In genomic region chr10:116658162-116658962, GRCm38 (mm10) we compare ENCODE assay signal across 35 mouse cellular contexts.
"Had no signal": no experiment of that assay in that cellular context is flagged by ENCODE, and none has a peak within 500 bp of the region (broad histone marks: within the 10 kb centered on the region; RNA-seq: fewer than 3 reads in every experiment).

No protein-coding gene starts in this region.

- H3K4me1 ChIP-seq: heart, embryonic 10.5 days; heart, embryonic 12.5 days; heart, embryonic 13.5 days; heart, embryonic 15.5 days; hindbrain, embryonic 10.5 days; hindbrain, embryonic 15.5 days; intestine, embryonic 15.5 days; kidney, embryonic 15.5 days had no signal

- H3K4me3 ChIP-seq: heart, embryonic 10.5 days; heart, embryonic 12.5 days; heart, embryonic 13.5 days; heart, embryonic 15.5 days; hindbrain, embryonic 10.5 days; hindbrain, embryonic 12.5 days; hindbrain, embryonic 13.5 days; hindbrain, embryonic 15.5 days; intestine, embryonic 15.5 days; kidney, embryonic 15.5 days; layer of hippocampus, adult 2 months had no signal

- ATAC-seq: hindbrain, embryonic 16.5 days; hindbrain, postnatal 0 days; inflammation-experienced regulatory T-cells, adult 6 months; intestine, embryonic 15.5 days; intestine, embryonic 16.5 days; intestine, postnatal 0 days had no signal

- H3K9me3 ChIP-seq: heart, embryonic 10.5 days; heart, embryonic 13.5 days; heart, embryonic 15.5 days; hindbrain, embryonic 10.5 days; hindbrain, embryonic 12.5 days; hindbrain, embryonic 13.5 days; hindbrain, embryonic 15.5 days; intestine, embryonic 15.5 days; kidney, embryonic 15.5 days had no signal

- H3K4me2 ChIP-seq: heart, embryonic 11.5 days; heart, embryonic 12.5 days; heart, embryonic 13.5 days; heart, embryonic 15.5 days; hindbrain, embryonic 12.5 days; hindbrain, embryonic 13.5 days; hindbrain, embryonic 14.5 days; hindbrain, embryonic 15.5 days; intestine, embryonic 15.5 days; kidney, embryonic 15.5 days had no signal

- H3K9ac ChIP-seq: heart, embryonic 12.5 days; heart, embryonic 13.5 days; heart, embryonic 15.5 days; hindbrain, embryonic 12.5 days; hindbrain, embryonic 13.5 days; hindbrain, embryonic 14.5 days; hindbrain, embryonic 15.5 days; intestine, embryonic 15.5 days; kidney, embryonic 15.5 days had no signal

- DNase-seq: heart, postnatal 10 days; heart, postnatal 14 days; heart, postnatal 36 days; heart, postnatal 4 days; kidney, adult 11 months; kidney, adult 18-20 months; kidney, adult 2 months; kidney, adult 8-10 months; kidney, adult 9 months; kidney, postnatal 10 days; kidney, postnatal 14 days; kidney, postnatal 25 days; kidney, postnatal 36 days; kidney, postnatal 4 days; layer of hippocampus, adult 9-11 months; layer of hippocampus, postnatal 36 days had no signal

- H3K27me3 ChIP-seq: heart, embryonic 12.5 days; heart, embryonic 13.5 days; heart, embryonic 15.5 days; hindbrain, embryonic 12.5 days; hindbrain, embryonic 13.5 days; hindbrain, embryonic 15.5 days; intestine, embryonic 15.5 days; kidney, embryonic 15.5 days had no signal

- H3K27ac ChIP-seq: heart, embryonic 10.5 days; heart, embryonic 13.5 days; heart, embryonic 15.5 days; hindbrain, embryonic 10.5 days; hindbrain, embryonic 12.5 days; hindbrain, embryonic 13.5 days; hindbrain, embryonic 14.5 days; hindbrain, embryonic 15.5 days; hindbrain, postnatal 0 days; intestine, embryonic 15.5 days; kidney, embryonic 15.5 days; kidney, postnatal 0 days; layer of hippocampus, adult 2 months had no signal

- H3K36me3 ChIP-seq: heart, embryonic 10.5 days; heart, embryonic 12.5 days; heart, embryonic 13.5 days; heart, embryonic 15.5 days; hindbrain, embryonic 10.5 days; hindbrain, embryonic 12.5 days; hindbrain, embryonic 13.5 days; hindbrain, embryonic 15.5 days; intestine, embryonic 15.5 days; kidney, embryonic 15.5 days had no signal
